9 mouse cellular contexts compared by ENCODE assay signal in genomic region chr10:75303324-75304048, GRCm38 (mm10). TPM values are rescaled to one million over a fixed set of nuclear protein-coding genes. Genes with fewer than 3 reads are reported as not detected.
DNase-seq lines count a peak whose midpoint lies in the region; ATAC-seq lines count a peak whose summit lies in the region.
"Had no signal": no experiment of that assay in that cellular context is flagged by ENCODE, and none has a peak within 500 bp of the region (broad histone marks: within the 10 kb centered on the region; RNA-seq: fewer than 3 reads in every experiment).

No protein-coding gene starts in this region.

- H3K9ac ChIP-seq in heart, embryonic 11.5 days (ENCODE audit: low read depth, low read length): 0 out of 2 replicates have a peak overlapping the region, but pooled peaks have one; percentile 12
- H3K9ac ChIP-seq: embryonic facial prominence, embryonic 15.5 days had no signal

- no peak for DNase-seq in heart, adult 8-10 months (ENCODE audit: low spot score)
- DNase-seq in thymus, postnatal 4 days: peak; percentile 29
- no peak for DNase-seq in thymus, postnatal 14 days
- peak; percentile 68 for DNase-seq in layer of hippocampus, adult 9-10 months (ENCODE audit: low spot score)
- peak; percentile 62 for DNase-seq in right cerebral cortex, postnatal 14 days
- no peak for DNase-seq in urinary bladder, postnatal 4 days (ENCODE audit: low spot score in 2 of 2)
- DNase-seq in gastrocnemius, postnatal 25 days: no peak

- no peaks in the 10 kb centered on the region for H3K9me3 ChIP-seq in heart, embryonic 11.5 days (replicated peaks; ENCODE audit: control insufficient read depth, low read length)
- H3K9me3 ChIP-seq: embryonic facial prominence, embryonic 15.5 days had no signal

- H3K4me3 ChIP-seq in heart, embryonic 11.5 days (ENCODE audit: low read depth, low read length): no peak overlapping the region
- H3K4me3 ChIP-seq: embryonic facial prominence, embryonic 15.5 days had no signal

- ATAC-seq in heart, embryonic 11.5 days (replicated peaks; ENCODE audit: insufficient number of reproducible peaks, low FRiP score, low TSS enrichment): no peak

- H3K4me1 ChIP-seq in heart, embryonic 11.5 days (ENCODE audit: control insufficient read depth, insufficient read depth, low read length): peaks cover 30% of the 10 kb centered on the region

- H3K4me2 ChIP-seq in heart, embryonic 11.5 days: no peak overlapping the region
- H3K4me2 ChIP-seq: embryonic facial prominence, embryonic 15.5 days had no signal

- H3K27ac ChIP-seq in heart, embryonic 11.5 days (ENCODE audit: low read depth, low read length): peak overlapping the region; percentile 84
- H3K27ac ChIP-seq: embryonic facial prominence, embryonic 15.5 days had no signal

- 75% methylated on average over 8 of the region's 8 CpGs for WGBS in heart, embryonic 11.5 days (ENCODE audit: insufficient replicate concordance)

- H3K36me3 ChIP-seq in heart, embryonic 11.5 days (ENCODE audit: control insufficient read depth, insufficient read depth, low read length): peaks cover 6% of the 10 kb centered on the region; the same call in 1 of the 2 replicates

- H3K27me3 ChIP-seq in heart, embryonic 11.5 days (ENCODE audit: control insufficient read depth, insufficient read depth, low read length): no peaks in the 10 kb centered on the region
- H3K27me3 ChIP-seq: embryonic facial prominence, embryonic 15.5 days had no signal

RNA-seq across cellular contexts. Expression of gene Adora2a, which starts 13.2 kb away (rescaled TPM):
- polyA plus RNA-seq in heart, embryonic 11.5 days (2014; fragmentation: Nextera tagmentation; extraction: Ambion mirVana): 3.3 and 4.8 TPM in 2 replicates
- 1 to 10 TPM; 5.8 to 9.3 (median 7.0) TPM for total RNA-seq in heart, adult 8-10 months (2022)
- total RNA-seq in gastrocnemius, postnatal 25 days (2021): 1 to 10 TPM; 1.0 to 1.4 TPM

Comparison
In these comparisons a context has a peak if more than half of its experiments do, and no peak if none do; other contexts are left out.
1. DNase-seq: peak in thymus, postnatal 4 days (single experiment), layer of hippocampus, adult 9-10 months (single experiment) and right cerebral cortex, postnatal 14 days (single experiment); none in heart, adult 8-10 months (single experiment), thymus, postnatal 14 days (single experiment), urinary bladder, postnatal 4 days (0 of 2) and gastrocnemius, postnatal 25 days (single experiment).